Mouse (Mus musculus) ES-Bruce4 (cell line): ENCODE measurements around the gene Tubgcp2.

Source experiments
- CTCF ChIP-seq: IDR thresholded peaks from one replicate; pipeline ENCODE4 v1.8.1; 2011; ENCODE audit warnings: low read depth, low read length
- EP300 ChIP-seq: IDR thresholded peaks from 2 replicates; pipeline ENCODE4 v1.6.1; 2011; ENCODE audit warnings: low read depth, low read length; ENCODE audit not compliant: insufficient read depth
- POLR2A ChIP-seq: IDR thresholded peaks from one replicate; pipeline ENCODE4 v1.8.1; 2011; ENCODE audit warnings: low read length; ENCODE audit not compliant: insufficient read depth

DNA sequence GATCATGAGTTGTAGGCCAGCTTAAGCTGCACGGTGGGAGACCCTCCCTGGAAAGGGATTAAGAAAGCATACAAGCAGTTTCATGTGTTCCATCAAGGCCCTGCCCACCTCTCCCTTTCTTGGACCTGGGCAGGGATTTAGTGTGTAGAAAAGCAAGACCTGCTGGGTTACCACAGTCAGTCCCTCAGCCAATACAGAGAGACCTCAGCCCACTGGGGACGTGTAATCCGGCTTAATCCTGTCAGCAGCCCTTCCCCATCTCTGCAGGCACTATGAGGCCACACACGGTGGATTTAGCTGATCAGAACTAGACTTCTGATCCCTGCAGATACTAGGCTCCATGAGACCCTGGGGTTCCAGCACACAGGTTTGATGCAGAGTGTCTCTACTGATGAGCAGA, 23.1 kb upstream of the Tubgcp2 start:
- no peak for TF ChIP-seq POLR2A
- TF ChIP-seq EP300 = no peak
- TF ChIP-seq CTCF = no peak
